Comparison of ENCODE assay signal across 9 mouse cellular contexts in the genomic region with DNA sequence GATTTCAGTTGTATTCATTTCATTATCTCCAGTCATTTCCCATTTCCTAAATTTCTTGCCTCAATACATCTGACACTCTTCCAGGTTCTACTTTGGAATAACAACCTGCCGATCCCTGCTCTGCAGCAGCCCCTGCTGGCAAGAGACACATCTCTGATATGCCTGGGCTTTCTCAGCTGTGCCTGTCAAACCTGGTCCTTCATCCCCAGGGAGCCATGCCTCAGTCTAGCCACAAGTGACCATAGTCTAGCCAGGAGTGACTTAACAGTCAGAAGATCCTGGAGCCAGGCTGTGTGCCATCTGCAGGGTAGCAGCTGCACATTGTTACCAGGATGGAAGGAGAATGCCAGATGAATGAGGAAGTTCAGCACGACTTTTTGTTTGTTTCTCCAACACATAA.
DNase-seq lines count a peak whose midpoint lies in the region; ATAC-seq and TF ChIP-seq lines count a peak whose summit lies in the region.
"Had no signal": no experiment of that assay in that cellular context is flagged by ENCODE, and none has a peak within 500 bp of the region (broad histone marks: within the 10 kb centered on the region; RNA-seq: fewer than 3 reads in every experiment).

No protein-coding gene starts in this region.

- no peak overlapping the region for H3K9ac ChIP-seq in hindbrain, embryonic 14.5 days
- H3K9ac ChIP-seq in midbrain, embryonic 15.5 days: no peak overlapping the region
- H3K9ac ChIP-seq: liver, embryonic 15.5 days had no signal

- no peaks in the 10 kb centered on the region for H3K9me3 ChIP-seq in hindbrain, embryonic 14.5 days (ENCODE audit: control insufficient read depth, low read length)
- no peaks in the 10 kb centered on the region for H3K9me3 ChIP-seq in midbrain, embryonic 15.5 days
- H3K9me3 ChIP-seq: liver, embryonic 15.5 days had no signal

- no peaks in the 10 kb centered on the region for H3K36me3 ChIP-seq in C2C12 (ENCODE audit: control insufficient read depth, insufficient read depth)
- H3K36me3 ChIP-seq in hindbrain, embryonic 14.5 days (replicated peaks; ENCODE audit: control insufficient read depth, insufficient read depth): no peaks in the 10 kb centered on the region
- H3K36me3 ChIP-seq in midbrain, embryonic 15.5 days (replicated peaks): no peaks in the 10 kb centered on the region
- H3K36me3 ChIP-seq in thymus, adult 2 months (ENCODE audit: control insufficient read depth, insufficient read depth, low read length): no peaks in the 10 kb centered on the region
- H3K36me3 ChIP-seq: liver, embryonic 15.5 days had no signal

- WGBS in hindbrain, embryonic 14.5 days: 39% methylated on average over 2 of the region's 2 CpGs
- 36% methylated on average over 2 of the region's 2 CpGs for WGBS in midbrain, embryonic 15.5 days
- WGBS in thymus, adult 2 months: 26% methylated on average over 2 of the region's 2 CpGs

- DNase-seq in Muller cell, postnatal 12 days (ENCODE audit: inconsistent ontology term): peak; percentile 51
- peak; percentile 17 for DNase-seq in fibroblast of lung, adult 2 months (ENCODE audit: low read depth)
- DNase-seq in hindbrain, embryonic 14.5 days (ENCODE audit: low spot score): peak; percentile 63
- DNase-seq in left cerebral cortex, postnatal 10 days (ENCODE audit: extremely low spot score in 1 of 2, low spot score in 2 of 2): peak; percentile 17 to 53
- DNase-seq in thymus, adult 2 months: no peak
- no peak for DNase-seq in thymus, postnatal 14 days

- intact Hi-C loops in left cerebral cortex, postnatal 10 days (cut with DNase I): no loop called here

- no peaks in the 10 kb centered on the region for H3K79me3 ChIP-seq in C2C12 (ENCODE audit: low read depth)

- no peak overlapping the region for H3ac ChIP-seq in C2C12 (ENCODE audit: control insufficient read depth, insufficient read length, low read depth)

- no peak overlapping the region for H3K4me2 ChIP-seq in hindbrain, embryonic 14.5 days (replicated peaks)
- H3K4me2 ChIP-seq in midbrain, embryonic 15.5 days: no peak overlapping the region
- H3K4me2 ChIP-seq: liver, embryonic 15.5 days had no signal

- peak; percentile 46; the same call in 1 of the 2 replicates for ATAC-seq in hindbrain, embryonic 14.5 days (ENCODE audit: low FRiP score)
- ATAC-seq in midbrain, embryonic 15.5 days (replicated peaks): 0 out of 2 replicates have a peak, but pooled peaks have one; percentile 56

- H3K27me3 ChIP-seq in C2C12 (ENCODE audit: control insufficient read depth, insufficient read depth, insufficient read length): no peaks in the 10 kb centered on the region
- no peaks in the 10 kb centered on the region for H3K27me3 ChIP-seq in hindbrain, embryonic 14.5 days (ENCODE audit: control insufficient read depth, insufficient read depth, low read length)
- H3K27me3 ChIP-seq in midbrain, embryonic 15.5 days (replicated peaks): no peaks in the 10 kb centered on the region
- no peaks in the 10 kb centered on the region for H3K27me3 ChIP-seq in thymus, adult 2 months (ENCODE audit: control insufficient read depth, insufficient read depth, low read length)
- H3K27me3 ChIP-seq: liver, embryonic 15.5 days had no signal

- no peaks in the 10 kb centered on the region for H3K79me2 ChIP-seq in C2C12 (ENCODE audit: control insufficient read depth, insufficient read depth)

- no peak overlapping the region for H3K4me3 ChIP-seq in C2C12 (ENCODE audit: insufficient read depth, poor library complexity, severe bottlenecking)
- no peak overlapping the region for H3K4me3 ChIP-seq in hindbrain, embryonic 14.5 days (replicated peaks; ENCODE audit: low read length)
- no peak overlapping the region for H3K4me3 ChIP-seq in midbrain, embryonic 15.5 days
- no peak overlapping the region for H3K4me3 ChIP-seq in thymus, adult 2 months (ENCODE audit: control insufficient read depth, insufficient read depth, low read length)
- H3K4me3 ChIP-seq: liver, embryonic 15.5 days had no signal

- no peaks in the 10 kb centered on the region for H3K4me1 ChIP-seq in hindbrain, embryonic 14.5 days (replicated peaks; ENCODE audit: control insufficient read depth, insufficient read depth, low read length)
- H3K4me1 ChIP-seq in midbrain, embryonic 15.5 days: no peaks in the 10 kb centered on the region
- no peaks in the 10 kb centered on the region for H3K4me1 ChIP-seq in thymus, adult 2 months (replicated peaks; ENCODE audit: control insufficient read depth, insufficient read depth, low read length)
- H3K4me1 ChIP-seq: liver, embryonic 15.5 days had no signal

- TF ChIP-seq POLR2A in thymus, adult 2 months (IDR thresholded peaks at IDR 0.05; ENCODE audit: control insufficient read depth, extremely low read depth, insufficient read depth, low read length, poor library complexity): no peak

- no peak overlapping the region for H3K27ac ChIP-seq in hindbrain, embryonic 14.5 days
- no peak overlapping the region for H3K27ac ChIP-seq in midbrain, embryonic 15.5 days
- H3K27ac ChIP-seq in thymus, adult 2 months (ENCODE audit: control insufficient read depth, insufficient read depth, low read length): no peak overlapping the region
- H3K27ac ChIP-seq: liver, embryonic 15.5 days had no signal

- TF ChIP-seq CTCF in C2C12 (IDR thresholded peaks at IDR 0.05; ENCODE audit: control insufficient read depth, insufficient read depth, insufficient read length): peak; percentile 3
- no peak for TF ChIP-seq CTCF in thymus, adult 2 months (IDR thresholded peaks at IDR 0.05; ENCODE audit: borderline replicate concordance, control insufficient read depth, extremely low read depth, insufficient read depth, low read length, poor library complexity)

TF ChIP-seq in C2C12, 6 proteins besides CTCF, POLR2A, EP300 and RAD21:
- TF ChIP-seq FOSL1 (IDR thresholded peaks at IDR 0.05; ENCODE audit: insufficient read depth, low read length, poor library complexity, severe bottlenecking) (no peak), USF1 (IDR thresholded peaks at IDR 0.05; ENCODE audit: low read depth) (no peak), MYOD1 (IDR thresholded peaks at IDR 0.05; ENCODE audit: control insufficient read depth, insufficient read length, low read depth) (peak; percentile 76), CEBPB (IDR thresholded peaks at IDR 0.05; ENCODE audit: low read depth) (no peak), MAX (IDR thresholded peaks at IDR 0.05) (no peak), MYOG (IDR thresholded peaks at IDR 0.05; ENCODE audit: control insufficient read depth, extremely low read depth, insufficient read length) (no peak)

Comparison
In these comparisons a context has a peak if more than half of its experiments do, and no peak if none do; other contexts are left out.
1. DNase-seq: peak in Muller cell, postnatal 12 days (single experiment), fibroblast of lung, adult 2 months (single experiment), hindbrain, embryonic 14.5 days (single experiment) and left cerebral cortex, postnatal 10 days (2 of 2); none in thymus, adult 2 months (single experiment) and thymus, postnatal 14 days (single experiment).